Mouse (Mus musculus) embryonic facial prominence, embryonic 15.5 days (tissue): Measurements from ENCODE around the gene Maml2. TPM values are rescaled to one million over a fixed set of nuclear protein-coding genes. Genes with fewer than 3 reads are reported as not detected.

Experiments
- ATAC-seq: fragments of 200-750 bp; cut with Nextera tagmentation; 2 replicates; pipeline ENCODE4 v1.8.0; 2017; ENCODE audit warnings: low read depth, moderate TSS enrichment; ENCODE audit not compliant: insufficient number of reproducible peaks, low FRiP score, low TSS enrichment
- H3K27ac ChIP-seq: fragments of 300-500 bp; sonication (generic); replicated peaks from 2 replicates; pipeline ENCODE4 v1.5.1; 2015; ENCODE audit warnings: mild to moderate bottlenecking, inconsistent platforms
- H3K27me3 ChIP-seq: fragments of 300-500 bp; sonication (generic); 2 replicates; pipeline ENCODE4 v1.6.1; 2015; ENCODE audit warnings: inconsistent platforms
- H3K36me3 ChIP-seq: fragments of 300-500 bp; sonication (generic); 2 replicates; pipeline ENCODE4 v1.6.1; 2015; ENCODE audit warnings: mild to moderate bottlenecking, inconsistent platforms
- H3K4me1 ChIP-seq: fragments of 300-500 bp; sonication (generic); 2 replicates; pipeline ENCODE4 v1.6.1; 2015; ENCODE audit warnings: inconsistent platforms
- H3K4me2 ChIP-seq: fragments of 300-500 bp; sonication (generic); replicated peaks from 2 replicates; pipeline ENCODE4 v1.6.1; 2015; ENCODE audit warnings: mild to moderate bottlenecking, inconsistent platforms
- H3K4me3 ChIP-seq: fragments of 300-500 bp; sonication (generic); replicated peaks from 2 replicates; pipeline ENCODE4 v1.5.1; 2015; ENCODE audit warnings: mild to moderate bottlenecking, inconsistent platforms
- H3K9ac ChIP-seq: fragments of 300-500 bp; sonication (generic); 2 replicates; pipeline ENCODE4 v1.6.1; 2015; ENCODE audit warnings: inconsistent platforms
- H3K9me3 ChIP-seq: fragments of 300-500 bp; sonication (generic); replicated peaks from 2 replicates; pipeline ENCODE4 v1.6.1; 2016; ENCODE audit warnings: inconsistent platforms
- WGBS: fragments of 180-500 bp; shearing (Covaris S2); methylation state at CpG from one replicate; pipeline ENCODE4 v1.1.7; 2015; 5-methylcytosine and 5-hydroxymethylcytosine counted together
- polyA plus RNA-seq: library from polyadenylated mRNA; unstranded; fragments of >200 nt; fragmentation: Nextera tagmentation; extraction: Ambion mirVana; gene quantifications from 2 replicates; pipeline ENCODE4 v1.2.1, GENCODE M21; 2015

Maml2 gene
- polyA plus RNA-seq, 1 experiment from 2014 or later, result 12.5 TPM

GRCm38 (mm10) chr9:13497690-13498333, 200.1 kb downstream of the Maml2 start:
- Histone ChIP-seq H3K4me3 (no peak overlapping the region), H3K9ac (no peak overlapping the region), H3K27me3 (no peaks in the 10 kb centered on the region), H3K4me1 (peaks cover 4% of the 10 kb centered on the region), H3K9me3 (no peaks in the 10 kb centered on the region), H3K36me3 (no peaks in the 10 kb centered on the region), H3K4me2 (no peak overlapping the region), H3K27ac (no peak overlapping the region; the same call in 1 of the 2 replicates)
- no peak for ATAC-seq
- WGBS, result 59% methylated on average over 7 of the region's 7 CpGs

GRCm38 (mm10) chr9:13500045-13500444, 202.3 kb downstream of the Maml2 start:
- H3K4me3 ChIP-seq, result no peak overlapping the region
- no peaks in the 10 kb centered on the region for H3K36me3 ChIP-seq
- no peak overlapping the region for H3K9ac ChIP-seq
- no peak overlapping the region for H3K4me2 ChIP-seq
- peaks cover 4% of the 10 kb centered on the region for H3K4me1 ChIP-seq
- 83% methylated on average over 5 of the region's 5 CpGs for WGBS
- no peak for ATAC-seq
- H3K27me3 ChIP-seq, result no peaks in the 10 kb centered on the region
- no peak overlapping the region for H3K27ac ChIP-seq
- no peaks in the 10 kb centered on the region for H3K9me3 ChIP-seq

- no peaks in the 10 kb centered on the region for H3K27me3 ChIP-seq
- ATAC-seq, result no peak
- 0 out of 2 replicates have a peak, but pooled peaks cover 2% of the 10 kb centered on the region for H3K4me1 ChIP-seq
- WGBS, result 89% methylated on average over 4 of the region's 4 CpGs
- no peak overlapping the region for H3K4me2 ChIP-seq
- no peak overlapping the region for H3K9ac ChIP-seq
- H3K27ac ChIP-seq, result no peak overlapping the region
- H3K36me3 ChIP-seq, result no peaks in the 10 kb centered on the region
- H3K9me3 ChIP-seq, result no peaks in the 10 kb centered on the region
- H3K4me3 ChIP-seq, result no peak overlapping the region
Measured at GRCm38 (mm10) chr9:13505024-13505423, 207.3 kb downstream of the Maml2 start.

GRCm38 (mm10) chr9:13506956-13507821, 209.4 kb downstream of the Maml2 start:
- Histone ChIP-seq H3K27me3 (no peaks in the 10 kb centered on the region), H3K27ac (no peak overlapping the region), H3K4me2 (no peak overlapping the region), H3K4me1 (0 out of 2 replicates have a peak, but pooled peaks cover 2% of the 10 kb centered on the region), H3K4me3 (no peak overlapping the region), H3K9ac (no peak overlapping the region), H3K9me3 (no peaks in the 10 kb centered on the region), H3K36me3 (no peaks in the 10 kb centered on the region)
- ATAC-seq, result no peak
- 54% methylated on average over 6 of the region's 6 CpGs for WGBS

- no peak overlapping the region for H3K27ac ChIP-seq
- H3K4me1 ChIP-seq, result 0 out of 2 replicates have a peak, but pooled peaks cover 6% of the 10 kb centered on the region
- WGBS, result 89% methylated on average over 9 of the region's 9 CpGs
- no peaks in the 10 kb centered on the region for H3K9me3 ChIP-seq
- H3K4me3 ChIP-seq, result no peak overlapping the region
- H3K9ac ChIP-seq, result no peak overlapping the region
- no peaks in the 10 kb centered on the region for H3K36me3 ChIP-seq
- H3K4me2 ChIP-seq, result no peak overlapping the region
- ATAC-seq, result no peak
- no peaks in the 10 kb centered on the region for H3K27me3 ChIP-seq
Measured at GRCm38 (mm10) chr9:13507822-13508188, 210.0 kb downstream of the Maml2 start.

GRCm38 (mm10) chr9:13509751-13510150, 212.0 kb downstream of the Maml2 start:
- WGBS, result 81% methylated on average over 6 of the region's 6 CpGs

GRCm38 (mm10) chr9:13510621-13511369, 213.0 kb downstream of the Maml2 start:
- Histone ChIP-seq H3K9ac (no peak overlapping the region), H3K4me3 (no peak overlapping the region), H3K4me2 (no peak overlapping the region), H3K9me3 (no peaks in the 10 kb centered on the region), H3K36me3 (no peaks in the 10 kb centered on the region), H3K27me3 (no peaks in the 10 kb centered on the region), H3K27ac (no peak overlapping the region), H3K4me1 (0 out of 2 replicates have a peak, but pooled peaks cover 10% of the 10 kb centered on the region)
- no peak for ATAC-seq
- WGBS, result 57% methylated on average over 5 of the region's 5 CpGs

More at GRCm38 (mm10) chr9:13509751-13510150, 212.0 kb downstream of the Maml2 start:
- Histone ChIP-seq H3K9me3 (no peaks in the 10 kb centered on the region), H3K27me3 (no peaks in the 10 kb centered on the region), H3K27ac (no peak overlapping the region), H3K4me3 (no peak overlapping the region), H3K4me1 (0 out of 2 replicates have a peak, but pooled peaks cover 10% of the 10 kb centered on the region), H3K9ac (no peak overlapping the region), H3K4me2 (no peak overlapping the region), H3K36me3 (no peaks in the 10 kb centered on the region)
- ATAC-seq, result no peak

- Histone ChIP-seq H3K36me3 (no peaks in the 10 kb centered on the region), H3K9ac (no peak overlapping the region), H3K27me3 (no peaks in the 10 kb centered on the region), H3K9me3 (no peaks in the 10 kb centered on the region), H3K4me3 (no peak overlapping the region), H3K27ac (no peak overlapping the region), H3K4me1 (0 out of 2 replicates have a peak, but pooled peaks cover 9% of the 10 kb centered on the region), H3K4me2 (no peak overlapping the region)
- no peak for ATAC-seq
- 46% methylated on average over 5 of the region's 5 CpGs for WGBS
Measured at GRCm38 (mm10) chr9:13513135-13513534, 215.4 kb downstream of the Maml2 start.

- Histone ChIP-seq H3K4me2 (no peak overlapping the region), H3K36me3 (no peaks in the 10 kb centered on the region), H3K27me3 (no peaks in the 10 kb centered on the region), H3K9me3 (no peaks in the 10 kb centered on the region), H3K9ac (no peak overlapping the region), H3K4me1 (peaks cover 12% of the 10 kb centered on the region; the same call in 1 of the 2 replicates), H3K4me3 (no peak overlapping the region), H3K27ac (no peak overlapping the region)
- ATAC-seq, result no peak
Measured at GRCm38 (mm10) chr9:13514435-13514834, 216.7 kb downstream of the Maml2 start.

GRCm38 (mm10) chr9:13515976-13516375, 218.2 kb downstream of the Maml2 start:
- no peak for ATAC-seq
- Histone ChIP-seq H3K27me3 (no peaks in the 10 kb centered on the region), H3K9ac (no peak overlapping the region), H3K4me1 (peaks cover 12% of the 10 kb centered on the region; the same call in 1 of the 2 replicates), H3K36me3 (no peaks in the 10 kb centered on the region), H3K9me3 (no peaks in the 10 kb centered on the region), H3K4me3 (no peak overlapping the region), H3K4me2 (no peak overlapping the region), H3K27ac (no peak overlapping the region)
- WGBS, result 51% methylated on average over 2 of the region's 2 CpGs

- H3K36me3 ChIP-seq, result no peaks in the 10 kb centered on the region
- H3K27me3 ChIP-seq, result no peaks in the 10 kb centered on the region
- H3K4me1 ChIP-seq, result peaks cover 17% of the 10 kb centered on the region
- no peak overlapping the region for H3K27ac ChIP-seq
- 70% methylated on average over 2 of the region's 2 CpGs for WGBS
- no peak overlapping the region for H3K9ac ChIP-seq
- no peaks in the 10 kb centered on the region for H3K9me3 ChIP-seq
- ATAC-seq, result no peak
- no peak overlapping the region for H3K4me2 ChIP-seq
- no peak overlapping the region for H3K4me3 ChIP-seq
Measured at GRCm38 (mm10) chr9:13518031-13518430, 220.3 kb downstream of the Maml2 start.
